Mouse (Mus musculus) gastrocnemius, postnatal 14 days (tissue): ENCODE results near the gene Fkbp8. TPM values are rescaled to one million over a fixed set of nuclear protein-coding genes. Genes with fewer than 3 reads are reported as not detected.
A peak's percentile ranks its signal among the peaks of the same experiment; 100 is the strongest.

Experiments used
- DNase-seq: peaks from one replicate; pipeline ENCODE4 v3.0.0; 2021; ENCODE audit warnings: mixed read lengths
- intact Hi-C: fragments of 180-260 bp; cut with DNase I; formaldehyde crosslinking; loops from one replicate; pipeline ENCODE4 v1.15.1; 2025; ENCODE audit warnings: low total_unique reads
- total RNA-seq, 2 experiments: library from RNA; stranded (reverse); gene quantifications; 2 replicates each; pipeline ENCODE4 v1.2.3; 2021

The Fkbp8 gene
- total RNA-seq, 2 experiments from 2014 or later, result 116 to 117 TPM

DNA sequence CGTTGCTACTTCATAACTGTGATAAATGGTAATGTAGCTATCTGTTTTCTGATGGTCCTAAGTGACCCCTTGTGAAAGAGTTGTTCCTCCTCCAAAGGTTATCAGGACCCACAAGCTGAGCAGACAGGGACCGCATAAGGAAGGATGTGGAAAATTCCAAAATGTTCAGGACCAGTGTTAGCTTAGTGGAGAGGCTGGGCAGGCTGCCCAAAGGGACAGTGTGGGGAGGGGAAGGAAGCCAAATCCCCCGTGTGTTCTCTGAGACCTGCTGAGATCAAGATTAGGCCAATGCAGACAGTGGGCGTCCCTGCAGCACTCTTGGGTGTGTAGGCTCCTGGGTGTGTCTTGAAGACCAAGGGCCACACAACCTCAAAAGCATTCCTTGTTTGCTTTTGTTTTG, 47.4 kb downstream of the Fkbp8 start:
- intact Hi-C loops, result no loop called here
- peak; percentile 57 for DNase-seq

DNA sequence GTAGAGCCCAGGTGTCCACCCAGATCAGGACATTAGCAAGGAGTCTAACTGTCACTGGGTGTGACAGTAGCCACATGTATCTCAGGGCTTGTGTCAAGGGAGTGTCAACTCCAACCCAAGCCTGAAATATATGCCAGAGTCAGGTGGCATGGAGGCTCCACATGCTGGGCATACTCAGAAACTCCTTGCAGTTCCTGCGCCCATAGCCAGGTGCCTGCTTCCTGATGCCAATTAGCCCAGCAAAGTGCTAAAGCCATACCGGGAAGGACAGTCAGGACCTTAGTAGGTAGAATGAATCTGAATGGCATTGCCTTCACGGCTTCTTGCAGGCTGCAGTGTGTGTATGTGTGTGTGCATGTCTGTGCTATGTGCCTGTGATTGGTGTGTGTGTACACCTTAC, 49.7 kb downstream of the Fkbp8 start:
- no peak for DNase-seq
- intact Hi-C loops, result no loop called here

DNA sequence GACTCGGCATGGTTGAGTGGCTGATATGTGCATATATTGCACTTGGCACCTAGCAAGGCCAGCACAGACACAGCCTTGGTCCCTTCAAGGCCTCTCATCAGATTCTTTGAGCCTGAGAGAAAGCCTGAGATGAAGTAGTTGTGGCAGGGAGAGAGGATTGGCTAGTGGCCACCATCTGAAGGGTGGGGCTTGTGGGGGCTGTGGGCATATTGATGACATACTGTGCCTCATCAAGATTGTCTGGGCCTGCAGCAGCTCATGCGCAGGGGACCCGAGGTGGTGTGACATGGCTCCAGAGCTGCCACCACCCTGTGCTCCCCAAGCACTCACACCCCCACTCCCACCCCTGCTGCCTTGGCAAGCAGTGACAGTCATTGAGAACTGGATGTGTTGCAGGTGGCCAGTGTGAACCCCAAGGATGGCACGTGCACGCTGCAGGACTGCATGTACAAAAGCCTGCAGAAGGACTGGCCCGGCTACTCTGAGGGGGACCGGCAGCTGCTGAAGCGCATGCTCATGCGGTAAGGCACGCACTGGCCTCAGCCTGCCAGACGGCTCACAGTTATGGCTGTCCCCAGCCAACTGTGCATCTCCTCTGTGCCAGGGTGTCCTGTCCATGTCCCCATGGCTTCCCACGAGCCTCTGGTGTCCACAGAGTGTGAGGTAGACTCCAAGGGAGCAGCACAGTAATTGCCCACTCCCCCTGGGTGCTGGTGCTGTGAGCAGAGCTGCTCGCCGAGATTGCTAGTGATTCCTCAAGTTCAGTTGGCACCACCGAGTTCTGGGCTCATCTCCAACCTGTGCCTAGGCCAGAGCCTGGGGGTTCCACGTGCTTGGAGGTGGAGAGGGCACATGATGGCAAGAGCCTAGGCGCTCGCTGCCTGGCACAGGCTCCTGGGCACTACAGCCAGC, 56.2 kb downstream of the Fkbp8 start:
- peak; percentile 50 for DNase-seq
- intact Hi-C loops, result no loop called here

DNA sequence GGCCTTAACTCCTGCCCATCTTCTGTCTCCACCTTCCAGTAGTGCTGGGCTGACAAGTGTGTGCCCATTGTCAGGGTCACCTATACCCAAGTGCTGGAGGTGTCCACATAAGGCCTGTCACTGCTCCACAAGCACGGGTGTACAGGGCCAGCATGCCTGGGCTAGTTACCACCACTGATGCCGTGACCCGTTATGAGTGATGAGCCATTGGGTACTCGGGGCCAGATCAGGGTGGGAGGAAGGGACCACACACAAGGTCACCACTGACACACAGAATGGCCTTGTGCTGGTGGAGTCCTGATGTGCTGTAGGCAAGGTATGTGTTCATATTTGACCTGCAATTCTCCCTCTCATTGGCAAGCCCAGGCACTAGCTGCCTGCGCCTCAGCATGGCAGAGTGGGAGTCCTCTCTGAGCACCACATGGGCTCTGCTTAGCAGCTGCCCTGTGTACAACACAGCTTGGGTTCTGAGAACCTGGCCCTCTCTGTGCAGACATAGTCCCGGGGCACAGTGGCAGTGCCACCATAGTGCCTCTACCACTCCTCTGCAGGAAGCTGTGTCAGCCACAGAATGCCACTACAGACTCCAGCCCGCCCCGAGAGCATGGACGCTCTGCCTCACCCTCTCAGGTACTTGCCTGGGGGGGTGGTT, 57.2 kb downstream of the Fkbp8 start:
- intact Hi-C loops, result no loop called here
- DNase-seq, result no peak

Other genes starting within 250 kb of the Fkbp8 start
- gene Homer3, start 244.9 kb upstream of the Fkbp8 start, total RNA-seq, result 1 to 10 TPM; 8.5 to 8.7 TPM
- gene Ddx49, start 225.2 kb upstream of the Fkbp8 start, total RNA-seq, result 10 to 100 TPM; 25.3 to 27.5 TPM
- 100 to 1,000 TPM; 123 to 134 TPM for gene Cope, start 225.2 kb upstream of the Fkbp8 start, total RNA-seq
- gene Cers1, start 211.9 kb upstream of the Fkbp8 start, total RNA-seq, result 10 to 100 TPM; 14.5 to 24.5 TPM
- 1 to 10 TPM; 1.3 to 2.8 TPM for gene Gdf1, start 197.9 kb upstream of the Fkbp8 start, total RNA-seq
- gene Upf1, start 174.4 kb upstream of the Fkbp8 start, total RNA-seq, result 10 to 100 TPM; 31.6 to 35.0 TPM
- 10 to 100 TPM; 18.6 to 19.6 TPM for gene Comp, start 154.2 kb upstream of the Fkbp8 start, total RNA-seq
- 1 to 10 TPM; 6.4 to 7.4 TPM for gene Crtc1, start 88.1 kb upstream of the Fkbp8 start, total RNA-seq
- 1 to 10 TPM; 5.4 TPM for gene Klhl26, start 50.8 kb upstream of the Fkbp8 start, total RNA-seq
- not detected for gene Tmem59l, start 40.4 kb upstream of the Fkbp8 start, total RNA-seq
- 1 to 10 TPM; 1.5 to 1.9 TPM for gene Crlf1, start 34.6 kb upstream of the Fkbp8 start, total RNA-seq
- 100 to 1,000 TPM; 118 to 122 TPM for gene Rex1bd, start 21.0 kb upstream of the Fkbp8 start, total RNA-seq
- gene Uba52, start 16.9 kb upstream of the Fkbp8 start, total RNA-seq, result 1,000 to 10,000 TPM; 1,030 to 1,066 TPM
- gene Kxd1, start 232 bp downstream of the Fkbp8 start, total RNA-seq, result 10 to 100 TPM; 64.9 to 73.0 TPM
- gene Ell, start 11.7 kb downstream of the Fkbp8 start, total RNA-seq, result 10 to 100 TPM in 1 of 2 experiments, 1 to 10 TPM in 1; 9.0 to 10.3 TPM
- 10 to 100 TPM; 18.7 to 24.7 TPM for gene Isyna1, start 66.6 kb downstream of the Fkbp8 start, total RNA-seq
- gene Ssbp4, start 81.1 kb downstream of the Fkbp8 start, total RNA-seq, result 10 to 100 TPM; 22.9 to 25.7 TPM
- gene Lrrc25, start 88.4 kb downstream of the Fkbp8 start, total RNA-seq, result under 1 TPM; 0.53 to 0.88 TPM
- not detected for gene Gdf15, start 104.7 kb downstream of the Fkbp8 start, total RNA-seq
- 10 to 100 TPM; 18.2 to 21.6 TPM for gene Pgpep1, start 132.7 kb downstream of the Fkbp8 start, total RNA-seq
- 10 to 100 TPM; 65.9 to 77.0 TPM for gene Lsm4, start 145.5 kb downstream of the Fkbp8 start, total RNA-seq
- 10 to 100 TPM; 73.5 to 87.4 TPM for gene Jund, start 171.2 kb downstream of the Fkbp8 start, total RNA-seq
- under 1 TPM in 1 of 2 experiments, not detected in 1; 0.04 TPM for gene Iqcn, start 175.7 kb downstream of the Fkbp8 start, total RNA-seq
- not detected for gene Gm3336, start 190.8 kb downstream of the Fkbp8 start, total RNA-seq
- gene Pde4c, start 196.0 kb downstream of the Fkbp8 start, total RNA-seq, result 1 to 10 TPM; 2.9 to 3.4 TPM
- gene Rab3a, start 227.0 kb downstream of the Fkbp8 start, total RNA-seq, result 10 to 100 TPM; 44.3 to 45.1 TPM
- 10 to 100 TPM; 28.3 to 31.9 TPM for gene Mpv17l2, start 233.2 kb downstream of the Fkbp8 start, total RNA-seq
- gene Pik3r2, start 249.0 kb downstream of the Fkbp8 start, total RNA-seq, result 10 to 100 TPM; 23.0 to 27.9 TPM